Mouse (Mus musculus) embryonic facial prominence, embryonic 11.5 days (tissue): Measurements from ENCODE around the gene Srrm2. TPM values are rescaled to one million over a fixed set of nuclear protein-coding genes. Genes with fewer than 3 reads are reported as not detected.

Experiments used
- ATAC-seq: fragments of 200-750 bp; cut with Nextera tagmentation; replicated peaks from 2 replicates; pipeline ENCODE4 v1.8.0; 2017; ENCODE audit warnings: low read depth; ENCODE audit not compliant: insufficient number of reproducible peaks, low FRiP score, low TSS enrichment
- DNase-seq: peaks from one replicate; pipeline ENCODE4 v3.0.0-alpha.2; 2015; ENCODE audit warnings: low spot score
- H3K27ac ChIP-seq: fragments of 300-500 bp; sonication (generic); replicated peaks from 2 replicates; pipeline ENCODE4 v1.5.1; 2014; ENCODE audit warnings: mild to moderate bottlenecking, low read depth, low read length, control low read depth
- H3K27me3 ChIP-seq: fragments of 300-500 bp; sonication (generic); 2 replicates; pipeline ENCODE4 v1.6.1; 2014; ENCODE audit warnings: mild to moderate bottlenecking, low read length, moderate library complexity, mixed read lengths; ENCODE audit not compliant: control insufficient read depth, insufficient read depth
- H3K36me3 ChIP-seq: fragments of 300-500 bp; sonication (generic); replicated peaks from 2 replicates; pipeline ENCODE4 v1.6.1; 2014; ENCODE audit warnings: low read depth, mild to moderate bottlenecking, low read length, moderate library complexity, mixed read lengths; ENCODE audit not compliant: control insufficient read depth, insufficient read depth
- H3K4me1 ChIP-seq: fragments of 300-500 bp; sonication (generic); 2 replicates; pipeline ENCODE4 v1.6.1; 2014; ENCODE audit warnings: low read length, mixed read lengths; ENCODE audit not compliant: control insufficient read depth, insufficient read depth
- H3K4me2 ChIP-seq: fragments of 300-500 bp; sonication (generic); 2 replicates; pipeline ENCODE4 v1.6.1; 2014; ENCODE audit warnings: low read depth, mild to moderate bottlenecking, control low read depth, low read length, moderate library complexity
- H3K4me3 ChIP-seq: fragments of 300-500 bp; sonication (generic); 2 replicates; pipeline ENCODE4 v1.5.1; 2014; ENCODE audit warnings: low read depth, low read length, control low read depth
- H3K9ac ChIP-seq: fragments of 300-500 bp; sonication (generic); replicated peaks from 2 replicates; pipeline ENCODE4 v1.6.1; 2014; ENCODE audit warnings: mild to moderate bottlenecking, control low read depth, low read length
- H3K9me3 ChIP-seq: fragments of 300-500 bp; sonication (generic); replicated peaks from 2 replicates; pipeline ENCODE4 v1.6.1; 2016; ENCODE audit warnings: mild to moderate bottlenecking, low read length, inconsistent platforms, mixed read lengths; ENCODE audit not compliant: control insufficient read depth
- WGBS: fragments of 180-500 bp; shearing (Covaris S2); extraction: QIAGEN DNeasy Blood & Tissue Kit; methylation state at CpG from one replicate; pipeline ENCODE4 v1.1.7; 2014; 5-methylcytosine and 5-hydroxymethylcytosine counted together
- polyA plus RNA-seq: library from polyadenylated mRNA; unstranded; fragments of >200 nt; fragmentation: Nextera tagmentation; extraction: Ambion mirVana; gene quantifications from 2 replicates; pipeline ENCODE4 v1.2.1, GENCODE M21; 2014

Srrm2 gene
- polyA plus RNA-seq, 1 experiment from 2014 or later, result 346 TPM

DNA sequence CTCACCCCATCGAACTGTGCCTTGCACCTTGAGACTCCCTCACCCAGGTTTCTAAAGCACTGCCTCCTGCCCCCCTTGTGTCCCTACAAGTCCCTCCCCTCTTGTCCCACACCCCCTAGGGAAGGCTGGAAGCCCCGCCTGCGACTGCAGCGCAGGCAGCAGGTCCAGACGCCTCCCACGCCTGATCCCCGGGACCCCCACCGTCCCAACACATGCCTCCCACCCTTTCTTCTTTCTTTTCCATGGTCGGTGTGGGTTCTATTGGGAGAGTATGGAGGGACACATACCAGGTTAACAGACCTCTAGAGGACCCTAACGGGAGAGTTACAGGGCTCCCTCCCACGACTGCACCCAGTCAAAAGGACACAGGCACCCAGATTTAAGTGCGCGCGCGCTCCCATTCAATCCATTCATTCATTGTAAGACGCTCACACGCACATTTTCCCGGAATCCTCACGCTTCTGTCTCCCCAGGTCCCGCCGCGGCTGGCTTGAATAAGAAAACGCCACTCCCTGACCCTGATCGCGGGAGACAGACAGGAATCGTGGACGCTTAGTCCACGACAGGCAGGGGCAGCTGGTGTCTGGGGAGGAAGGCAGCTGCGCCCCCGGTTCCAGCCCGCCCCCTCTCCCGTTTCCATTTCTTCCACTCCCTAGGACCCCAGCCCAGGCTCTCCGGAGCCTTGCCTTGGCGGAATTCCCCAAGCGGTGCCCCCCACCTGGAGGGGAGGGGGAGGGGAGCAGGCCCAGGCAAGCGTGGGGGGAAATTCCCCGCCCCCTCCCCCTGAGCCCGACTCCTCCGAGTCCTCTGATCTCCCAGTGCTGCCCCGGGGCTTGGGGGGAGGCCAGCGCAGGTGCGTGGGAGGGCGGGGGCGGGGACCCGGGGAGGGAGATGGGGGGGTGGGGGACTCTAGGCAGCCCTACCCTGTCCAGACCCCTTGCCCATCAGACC lies 44.8 kb upstream of the Srrm2 start, which contains the start of gene Kremen2:
Kremen2 (minus strand) TSS at position 533 of the 951 bp plus-strand sequence.
- under 1% methylated on average over 38 of the region's 45 CpGs for WGBS
- H3K9ac ChIP-seq, result peak within 1 kb of the TSS; percentile 39; the same call in 1 of the 2 replicates
- H3K27ac ChIP-seq, result no peak within 1 kb of the TSS
- DNase-seq, result peak; percentile 36
- H3K9me3 ChIP-seq, result no peaks in the 10 kb centered on the region
- peaks cover 8% of the 10 kb centered on the region for H3K4me1 ChIP-seq
- peak within 1 kb of the TSS; percentile 28 for H3K4me3 ChIP-seq
- H3K36me3 ChIP-seq, result no peaks in the 10 kb centered on the region
- peak within 1 kb of the TSS; percentile 58 for H3K4me2 ChIP-seq
- peaks cover 67% of the 10 kb centered on the region for H3K27me3 ChIP-seq
- ATAC-seq, result no peak; the same call in 1 of the 2 replicates

DNA sequence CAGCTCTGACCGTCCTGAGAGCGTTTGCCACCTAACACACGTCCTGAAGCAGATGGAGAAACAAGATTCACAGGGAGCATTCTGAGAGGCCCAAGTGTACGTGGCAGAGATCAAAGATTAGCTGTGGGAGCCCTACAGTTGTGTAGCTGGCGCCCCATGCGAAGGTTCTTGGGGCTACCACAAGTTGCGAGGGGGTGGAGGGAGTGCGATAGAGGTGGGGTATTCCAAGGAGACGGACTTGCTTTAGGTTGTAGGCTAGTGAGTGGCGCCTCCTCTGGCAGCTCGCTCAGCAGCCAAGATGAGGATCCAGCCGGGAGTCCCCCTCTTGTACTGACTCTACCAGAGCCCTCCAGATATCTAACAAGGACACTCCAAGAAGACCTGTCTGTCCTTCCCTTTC lies 44.0 kb upstream of the Srrm2 start:
- Histone ChIP-seq H3K36me3 (no peaks in the 10 kb centered on the region), H3K4me1 (peaks cover 8% of the 10 kb centered on the region), H3K9me3 (no peaks in the 10 kb centered on the region), H3K9ac (no peak overlapping the region), H3K27me3 (peaks cover 60% of the 10 kb centered on the region), H3K4me3 (no peak overlapping the region), H3K27ac (no peak overlapping the region), H3K4me2 (no peak overlapping the region; the same call in 1 of the 2 replicates)
- WGBS, result 2% methylated on average over 12 of the region's 12 CpGs
- ATAC-seq (no peak), DNase-seq (no peak)

GRCm38 (mm10) chr17:23746767-23747166 lies 43.6 kb upstream of the Srrm2 start:
- Histone ChIP-seq H3K4me1 (peaks cover 8% of the 10 kb centered on the region), H3K36me3 (no peaks in the 10 kb centered on the region), H3K4me2 (no peak overlapping the region), H3K27me3 (peaks cover 56% of the 10 kb centered on the region), H3K9ac (no peak overlapping the region), H3K4me3 (no peak overlapping the region), H3K27ac (no peak overlapping the region), H3K9me3 (no peaks in the 10 kb centered on the region)
- DNase-seq (no peak), ATAC-seq (no peak)
- WGBS, result 70% methylated on average over 3 of the region's 3 CpGs

- Histone ChIP-seq H3K4me1 (peaks cover 8% of the 10 kb centered on the region), H3K4me3 (no peak overlapping the region), H3K27ac (no peak overlapping the region), H3K9ac (no peak overlapping the region), H3K4me2 (no peak overlapping the region), H3K27me3 (peaks cover 49% of the 10 kb centered on the region), H3K9me3 (no peaks in the 10 kb centered on the region), H3K36me3 (peaks cover 4% of the 10 kb centered on the region; the same call in 1 of the 2 replicates)
- ATAC-seq, result no peak
- 81% methylated on average over 3 of the region's 3 CpGs for WGBS
- no peak for DNase-seq
Measured at GRCm38 (mm10) chr17:23747471-23747870, 42.9 kb upstream of the Srrm2 start.

- Histone ChIP-seq H3K9ac (no peak overlapping the region), H3K27ac (no peak overlapping the region), H3K4me2 (no peak overlapping the region), H3K36me3 (peaks cover 8% of the 10 kb centered on the region; the same call in 1 of the 2 replicates), H3K4me3 (no peak overlapping the region), H3K4me1 (peaks cover 8% of the 10 kb centered on the region), H3K9me3 (no peaks in the 10 kb centered on the region), H3K27me3 (peaks cover 43% of the 10 kb centered on the region)
- ATAC-seq (no peak), DNase-seq (no peak)
- WGBS, result 42% methylated on average over 6 of the region's 6 CpGs
Measured at GRCm38 (mm10) chr17:23748026-23748425, 42.3 kb upstream of the Srrm2 start.

- Histone ChIP-seq H3K4me2 (no peak overlapping the region), H3K4me3 (no peak overlapping the region), H3K27me3 (peaks cover 35% of the 10 kb centered on the region), H3K36me3 (peaks cover 13% of the 10 kb centered on the region; the same call in 1 of the 2 replicates), H3K9ac (no peak overlapping the region), H3K4me1 (peaks cover 8% of the 10 kb centered on the region), H3K27ac (no peak overlapping the region), H3K9me3 (no peaks in the 10 kb centered on the region)
- 36% methylated on average over 10 of the region's 10 CpGs for WGBS
- DNase-seq, result peak; percentile 87
- no peak for ATAC-seq
Measured at GRCm38 (mm10) chr17:23748631-23749391, 41.5 kb upstream of the Srrm2 start.

DNA sequence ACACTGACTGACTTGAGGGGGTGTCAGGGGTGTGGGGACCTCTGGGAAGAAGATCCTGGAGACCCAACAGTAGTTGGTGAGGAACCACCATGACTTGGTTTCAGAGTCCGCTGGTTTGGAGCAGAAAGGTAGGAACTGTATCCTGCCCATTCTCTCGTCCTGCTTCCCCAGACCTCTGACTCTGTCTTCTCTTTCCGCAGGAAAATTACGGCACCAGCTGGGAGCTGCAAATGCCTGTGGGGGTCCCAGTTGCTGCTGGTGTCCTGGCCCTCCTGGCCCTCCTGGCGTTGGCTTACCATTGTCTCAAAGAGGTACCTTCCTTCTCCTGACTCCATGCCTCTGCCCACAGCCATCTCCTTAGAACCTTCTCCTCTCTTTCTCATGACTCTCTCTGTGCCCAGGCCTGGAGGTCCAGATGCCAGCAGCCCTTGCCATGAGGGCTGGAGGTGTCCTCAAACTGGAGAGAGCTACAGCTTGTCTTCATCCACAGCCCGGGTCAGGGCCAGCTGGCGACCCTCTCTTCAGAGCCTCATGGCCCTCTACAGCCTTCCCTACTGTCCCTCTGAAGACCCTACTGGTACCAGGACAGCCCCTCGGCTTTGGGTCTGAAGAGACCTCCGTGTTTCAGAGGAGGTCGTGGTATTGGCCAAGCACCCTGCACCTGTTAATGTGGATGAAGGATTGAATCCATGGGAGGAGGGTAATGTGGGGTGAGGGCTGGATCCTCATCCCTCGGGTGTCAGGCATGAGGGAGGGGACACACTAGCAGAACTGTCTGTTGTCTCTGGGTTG lies 40.7 kb upstream of the Srrm2 start:
- Histone ChIP-seq H3K9me3 (no peaks in the 10 kb centered on the region), H3K4me2 (no peak overlapping the region), H3K27me3 (peaks cover 28% of the 10 kb centered on the region), H3K4me3 (no peak overlapping the region), H3K9ac (no peak overlapping the region), H3K27ac (no peak overlapping the region), H3K36me3 (peaks cover 13% of the 10 kb centered on the region; the same call in 1 of the 2 replicates), H3K4me1 (peaks cover 6% of the 10 kb centered on the region)
- DNase-seq (no peak), ATAC-seq (no peak)
- WGBS, result 79% methylated on average over 11 of the region's 11 CpGs
